Mouse (Mus musculus): ENCODE measurements around the gene 4930402H24Rik.

DNA sequence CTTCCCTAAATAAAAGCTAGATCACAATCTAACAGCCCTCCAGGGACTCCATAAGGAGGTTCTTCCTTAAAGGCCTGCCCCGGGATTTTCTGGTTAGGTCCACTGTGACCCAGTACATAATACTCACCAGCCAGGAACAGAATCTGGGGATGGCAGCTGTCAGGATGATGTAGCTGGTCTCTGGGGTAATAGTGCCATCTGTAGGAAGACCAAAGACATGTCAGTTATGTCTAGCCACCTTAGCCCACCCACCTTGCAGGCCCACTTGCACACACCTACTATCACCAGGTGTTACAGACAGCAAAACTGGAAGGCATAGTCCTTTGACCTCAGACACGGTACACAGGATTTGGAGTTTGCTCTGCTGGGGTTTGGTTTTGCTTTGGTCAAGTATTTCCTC lies 138.7 kb downstream of the 4930402H24Rik start:
- TF ChIP-seq POLR2A (IDR thresholded peaks at IDR 0.05; ENCODE audit: control insufficient read depth, extremely low read depth, insufficient read depth, low read length, poor library complexity) (no peak), CTCF (IDR thresholded peaks at IDR 0.05; ENCODE audit: borderline replicate concordance, control insufficient read depth, extremely low read depth, insufficient read depth, low read length, poor library complexity) (no peak)
